Mouse (Mus musculus): ENCODE data around the gene Morn1.

GRCm38 (mm10) chr4:155094565-155094964 lies 8.2 kb downstream of the Morn1 start:
- TF ChIP-seq CTCF (IDR thresholded peaks at IDR 0.05; ENCODE audit: control insufficient read depth, insufficient read depth, insufficient replicate concordance, low read depth, low read length) (peak; percentile 66; the same call in 1 of the 2 replicates), POLR2A (IDR thresholded peaks at IDR 0.05; ENCODE audit: control insufficient read depth, low read depth, low read length) (no peak)
